Mouse (Mus musculus): ENCODE results near the gene Slc9b2.

DNA sequence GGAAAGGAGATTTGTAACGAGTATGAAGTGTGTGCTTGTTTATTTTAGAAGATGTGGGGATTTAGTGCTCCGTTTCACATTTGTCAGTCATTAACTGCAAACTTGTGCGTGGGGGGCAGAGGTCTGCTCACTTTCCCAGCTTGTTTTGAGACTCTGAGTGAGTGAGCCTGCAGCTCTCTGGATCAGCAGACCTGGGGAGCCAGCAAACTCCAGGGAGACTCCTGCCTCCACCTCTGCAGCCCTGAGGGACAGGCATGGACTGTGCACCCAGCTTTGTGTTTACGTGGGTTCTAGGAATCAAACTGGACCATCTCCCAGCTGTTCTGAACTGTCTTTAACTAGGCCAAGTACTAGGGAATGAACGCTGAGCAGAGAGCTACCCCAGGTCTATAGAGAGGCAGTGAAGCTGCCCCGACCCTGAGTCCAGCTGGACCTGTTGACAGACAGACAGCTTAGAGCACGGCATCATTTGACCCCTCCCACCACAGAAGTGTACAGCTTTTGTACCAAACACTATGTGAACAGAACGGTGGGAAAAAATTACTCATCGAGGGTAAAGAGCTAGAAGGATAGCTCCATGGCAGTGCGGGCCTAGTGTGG lies 38.0 kb upstream of the Slc9b2 start:
- TF ChIP-seq CTCF (IDR thresholded peaks at IDR 0.05; ENCODE audit: control insufficient read depth, insufficient read depth, insufficient replicate concordance, low read depth, low read length) (no peak), POLR2A (IDR thresholded peaks at IDR 0.05; ENCODE audit: control insufficient read depth, low read depth, low read length) (no peak)
